Mouse (Mus musculus) adrenal gland, adult 8-10 months (tissue): ENCODE results near the gene Hnf4a. TPM values are rescaled to one million over a fixed set of nuclear protein-coding genes. Genes with fewer than 3 reads are reported as not detected.
A peak's percentile ranks its signal among the peaks of the same experiment; 100 is the strongest.
"Not testable (repeated sequence)": the region's sequence is repeated elsewhere in the genome, so short reads cannot be mapped to it uniquely, and the experiment has no call there.

Source experiments
- DNase-seq: peaks from one replicate; pipeline ENCODE4 v3.0.0; 2022
- total RNA-seq, 4 experiments: library from RNA; stranded (reverse); gene quantifications; 2 replicates each; pipeline ENCODE4 v1.2.4; 2022

Hnf4a gene
- total RNA-seq, 4 experiments from 2014 or later: 0.06 to 0.16 TPM; not detected in 2

DNA sequence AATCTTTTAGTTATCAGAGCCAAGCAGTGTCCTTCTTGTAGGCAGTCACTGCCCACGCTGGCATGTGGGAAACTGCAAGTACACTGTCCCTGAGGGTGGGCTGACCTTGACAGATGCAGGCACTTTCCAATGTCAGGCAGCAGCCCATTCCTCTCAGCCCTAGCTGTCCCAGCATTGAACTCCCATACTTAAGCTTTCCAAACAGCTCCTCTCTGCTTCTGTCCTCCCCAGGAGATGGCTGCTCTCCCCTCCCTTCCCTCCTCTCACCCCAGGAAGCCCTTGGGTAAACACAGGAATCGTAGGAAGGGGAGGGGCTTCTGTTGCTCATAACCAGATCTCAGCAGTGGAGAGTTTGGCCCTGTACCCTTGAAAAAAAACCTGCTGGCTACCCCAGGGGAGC lies 88.5 kb downstream of the Hnf4a start:
- peak; percentile 38 for DNase-seq

- DNase-seq: peak; percentile 60
Observed at GRCm38 (mm10) chr2:163596057-163596872, 89.7 kb downstream of the Hnf4a start.

GRCm38 (mm10) chr2:163596873-163597155 lies 90.2 kb downstream of the Hnf4a start:
- no peak for DNase-seq

DNA sequence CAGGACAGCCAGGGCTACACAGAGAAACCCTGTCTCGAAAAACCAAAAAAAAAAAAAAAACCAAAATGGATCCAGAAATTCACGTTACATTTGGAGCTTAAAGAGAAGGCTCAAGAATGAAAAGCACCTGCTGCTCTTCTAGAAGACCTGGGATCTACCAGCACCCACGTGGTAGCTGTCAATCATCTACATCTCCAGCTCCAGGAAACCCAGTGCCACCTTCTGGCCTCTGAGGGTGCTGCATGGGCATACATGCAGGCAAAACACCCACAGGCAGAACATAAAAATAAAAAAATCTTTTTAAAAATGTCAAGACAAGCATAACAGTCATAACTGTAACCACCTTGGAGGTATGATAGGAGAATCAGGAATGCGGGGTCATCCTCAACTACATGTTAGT lies 91.1 kb downstream of the Hnf4a start:
- DNase-seq: peak; percentile 36

- DNase-seq: no peak
Observed at GRCm38 (mm10) chr2:163599226-163599625, 92.6 kb downstream of the Hnf4a start.

- DNase-seq: no peak
Observed at GRCm38 (mm10) chr2:163601066-163601465, 94.5 kb downstream of the Hnf4a start.

DNA sequence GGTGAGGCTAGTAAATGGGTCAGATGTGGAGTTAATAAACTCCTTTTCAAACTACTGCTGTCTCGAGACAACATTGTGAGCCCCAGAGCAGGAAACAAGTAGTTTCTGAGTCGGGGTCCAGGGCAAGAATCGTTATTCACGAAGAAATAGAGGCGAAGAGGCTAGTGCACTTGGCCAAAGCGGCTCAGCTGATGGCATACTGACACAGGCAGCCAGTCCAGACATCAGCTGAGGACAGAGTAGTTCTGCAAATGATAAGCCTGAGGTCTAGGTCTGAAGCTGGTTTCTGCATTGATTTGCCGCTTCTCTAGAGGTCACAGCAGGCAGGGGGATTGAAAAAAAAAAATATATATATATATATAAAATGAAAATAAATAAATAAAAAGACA lies 95.1 kb downstream of the Hnf4a start:
- DNase-seq: no peak

GRCm38 (mm10) chr2:163602101-163602971 lies 95.7 kb downstream of the Hnf4a start, which contains the start of gene Ttpal:
TSS of gene Ttpal (plus strand) at chr2:163602314.
- peak; percentile 85 for DNase-seq

DNA sequence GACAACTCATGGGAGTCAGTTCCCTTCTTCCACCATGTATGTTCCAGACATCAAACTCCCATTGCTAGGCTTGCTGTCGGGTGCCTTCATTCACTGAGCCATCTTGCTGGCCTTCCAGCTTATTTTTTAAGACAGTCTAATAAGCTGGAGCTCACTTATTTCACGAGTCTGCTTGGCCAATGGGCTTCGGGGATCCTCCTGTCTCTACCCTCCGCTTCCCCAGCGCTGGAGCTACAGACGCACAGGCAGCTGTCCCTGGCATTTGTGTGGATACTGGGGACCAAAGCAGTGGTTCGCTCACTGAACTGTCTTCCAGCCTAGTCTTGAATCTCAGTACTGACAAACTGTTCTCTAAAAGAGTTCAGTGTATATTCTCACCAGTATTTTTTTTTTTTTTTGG lies 99.6 kb downstream of the Hnf4a start:
- DNase-seq: no peak

DNA sequence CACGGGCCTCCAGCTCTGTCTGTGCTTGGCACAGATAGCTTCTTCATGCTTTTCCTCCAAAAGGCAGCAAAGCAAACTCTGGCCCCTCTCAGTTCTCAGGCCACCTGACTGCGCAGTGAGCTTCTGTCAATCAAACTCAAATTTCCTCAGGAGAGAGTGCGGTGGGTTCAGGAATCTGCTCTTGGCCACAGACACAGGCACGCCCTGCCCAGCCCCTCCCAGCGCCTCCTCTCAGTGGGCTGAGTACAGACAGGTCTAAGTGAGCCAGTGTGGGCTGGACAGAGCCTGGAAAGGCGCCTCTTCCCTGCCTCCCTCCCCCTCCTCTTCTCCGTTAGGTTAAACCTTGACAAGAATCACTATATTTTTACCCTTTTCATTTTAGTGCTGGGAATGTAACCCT lies 101.4 kb downstream of the Hnf4a start:
- DNase-seq: no peak

DNA sequence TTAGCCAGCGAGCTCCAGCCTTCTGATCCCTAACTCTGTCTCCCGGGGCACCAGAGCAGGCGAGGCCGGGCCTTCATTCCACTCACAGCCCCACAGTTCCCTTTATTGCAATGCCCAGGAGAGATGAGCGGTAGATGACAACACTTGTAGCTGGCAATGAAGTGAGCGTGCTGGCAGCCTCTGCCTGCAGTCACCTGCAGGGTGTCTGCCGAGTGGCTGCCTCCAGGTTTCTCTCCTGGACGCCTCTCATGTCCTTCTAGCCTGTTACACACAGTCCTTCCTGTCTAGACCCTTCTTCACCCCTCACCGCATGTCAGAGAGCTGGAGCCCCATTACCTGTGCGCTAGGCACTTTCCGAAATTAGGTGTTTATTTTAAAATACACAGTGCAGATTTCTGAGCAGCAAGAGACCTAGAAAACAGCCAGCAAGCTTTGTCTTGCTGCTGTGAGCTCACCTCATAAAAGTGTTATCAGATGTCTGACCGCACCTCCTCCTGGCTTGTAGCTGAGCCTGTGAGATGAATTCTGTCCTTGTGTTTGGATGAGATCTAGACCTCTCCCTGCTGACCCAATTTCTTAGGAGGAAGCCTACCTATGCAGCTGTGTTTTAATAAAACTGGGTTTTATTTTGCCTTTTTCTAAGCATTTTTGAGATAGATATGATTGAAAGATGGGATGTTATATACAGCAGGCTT lies 102.8 kb downstream of the Hnf4a start:
- DNase-seq: no peak

DNA sequence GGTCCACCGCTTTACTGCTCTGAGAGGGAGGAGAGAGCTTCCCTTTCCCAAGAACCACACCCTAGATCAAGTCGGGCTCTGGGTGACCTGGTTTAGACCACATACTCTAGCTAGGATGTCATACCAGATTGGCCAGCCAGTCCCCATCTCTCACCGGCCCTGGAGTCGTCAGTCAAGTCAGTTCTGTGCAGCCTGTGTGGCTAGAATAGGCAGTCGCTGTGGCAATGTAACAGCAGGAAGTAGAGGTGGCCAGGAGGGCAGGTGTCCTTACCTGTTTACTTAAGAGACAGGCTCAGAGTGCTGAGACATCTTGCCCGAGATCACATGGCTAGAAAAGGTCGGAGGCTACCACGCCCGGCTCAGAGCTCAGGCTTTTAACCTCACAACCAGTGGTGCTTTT lies 104.6 kb downstream of the Hnf4a start:
- no peak for DNase-seq

GRCm38 (mm10) chr2:163613206-163613605 lies 106.6 kb downstream of the Hnf4a start:
- DNase-seq: no peak

GRCm38 (mm10) chr2:163613990-163614389 lies 107.4 kb downstream of the Hnf4a start:
- no peak for DNase-seq

GRCm38 (mm10) chr2:163615401-163615800 lies 108.8 kb downstream of the Hnf4a start:
- no peak for DNase-seq

DNA sequence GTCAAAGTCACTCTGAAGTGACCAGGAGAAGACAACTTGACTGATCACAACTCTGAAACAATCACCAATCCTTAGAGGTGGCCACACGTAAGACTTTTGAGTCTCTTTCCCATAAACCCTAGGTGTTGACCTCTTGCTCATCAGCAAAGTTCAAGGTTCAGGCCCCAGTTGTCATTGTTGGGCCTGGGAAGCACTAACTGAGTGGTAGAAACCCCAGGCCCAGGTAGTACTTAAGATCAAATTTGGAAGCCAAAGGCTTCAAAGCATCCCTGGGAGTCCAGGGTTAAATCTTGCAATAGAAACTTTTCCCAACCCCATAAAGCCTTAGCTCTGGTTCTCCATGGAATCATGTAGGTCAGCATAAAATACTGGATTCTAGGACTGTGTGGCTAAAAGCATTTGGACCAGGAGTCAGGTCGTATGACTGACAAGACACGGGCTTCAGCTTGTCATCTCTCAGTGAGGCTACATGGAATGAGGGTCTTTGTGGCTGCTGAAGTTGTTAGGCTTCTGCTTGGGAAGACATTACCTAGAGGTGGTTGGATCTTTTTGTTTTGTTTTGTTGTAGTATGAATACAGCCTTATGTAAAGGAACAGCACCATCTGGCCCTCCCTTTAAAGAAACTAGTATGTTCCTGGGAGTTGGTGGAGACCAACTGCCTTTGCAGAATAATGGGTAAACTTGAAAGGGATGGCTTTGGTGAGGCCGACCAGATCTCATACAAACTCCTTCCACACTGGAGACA lies 109.5 kb downstream of the Hnf4a start:
- DNase-seq: no peak

DNA sequence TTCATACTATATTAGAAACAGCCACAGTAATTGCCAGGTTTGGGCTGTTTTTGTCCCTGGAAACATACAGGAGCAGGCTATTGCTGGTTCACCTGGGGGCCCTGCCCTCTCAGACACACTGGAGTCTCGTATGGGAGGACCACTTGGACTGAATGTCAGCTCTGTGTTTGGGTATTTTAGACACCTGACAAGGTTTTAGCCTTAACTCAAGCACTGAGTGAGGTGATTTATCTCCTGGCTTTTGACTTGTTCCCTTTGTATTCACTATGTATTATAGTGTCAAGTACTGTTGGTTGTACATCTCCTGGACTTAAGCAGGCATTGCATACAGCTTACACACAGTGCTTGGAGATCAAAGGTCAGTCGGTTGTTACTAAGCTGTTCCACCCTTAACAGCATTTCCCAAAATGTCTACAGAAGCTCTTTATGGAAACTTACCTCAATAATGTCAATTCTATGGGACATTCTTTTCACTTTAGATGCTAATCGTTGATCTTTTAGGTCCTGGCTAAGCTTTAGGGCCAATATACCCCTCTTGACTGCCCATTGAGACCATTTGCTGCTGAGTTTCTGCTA lies 110.1 kb downstream of the Hnf4a start:
- no peak for DNase-seq

GRCm38 (mm10) chr2:163617232-163617863 lies 110.7 kb downstream of the Hnf4a start:
- DNase-seq: no peak

GRCm38 (mm10) chr2:163617874-163618273 lies 111.3 kb downstream of the Hnf4a start:
- DNase-seq: no peak

GRCm38 (mm10) chr2:163620451-163620850 lies 113.8 kb downstream of the Hnf4a start:
- DNase-seq: no peak

GRCm38 (mm10) chr2:163621401-163621800 lies 114.8 kb downstream of the Hnf4a start:
- not testable (repeated sequence) for DNase-seq
